Mouse (Mus musculus) natural killer cell, adult 2 months (primary cell): ENCODE results near the gene Hpdl.
"Not testable (repeated sequence)": the region's sequence is repeated elsewhere in the genome, so short reads cannot be mapped to it uniquely, and the experiment has no call there.

Experiments used
- DNase-seq, 2 experiments: peaks; one replicate each; pipeline ENCODE4 v3.0.0; 2022; ENCODE audit warnings: low spot score in 2 of 2

The Hpdl gene

GRCm38 (mm10) chr4:116821694-116822016 lies at the start of gene Hpdl:
Gene Hpdl, minus strand, starts transcription at chr4:116821707.
- no peak for DNase-seq

- no peak for DNase-seq
Measured at GRCm38 (mm10) chr4:116869898-116870297, 48.4 kb upstream of the Hpdl start.

GRCm38 (mm10) chr4:116862023-116862422 lies 40.5 kb upstream of the Hpdl start:
- DNase-seq: no peak

- no peak for DNase-seq
Measured at GRCm38 (mm10) chr4:116859711-116860110, 38.2 kb upstream of the Hpdl start.

GRCm38 (mm10) chr4:116857203-116857602 lies 35.7 kb upstream of the Hpdl start:
- no peak for DNase-seq

GRCm38 (mm10) chr4:116854286-116854685 lies 32.8 kb upstream of the Hpdl start:
- no peak for DNase-seq

GRCm38 (mm10) chr4:116849901-116850300 lies 28.4 kb upstream of the Hpdl start:
- no peak for DNase-seq

GRCm38 (mm10) chr4:116844324-116844723 lies 22.8 kb upstream of the Hpdl start:
- DNase-seq: no peak

- DNase-seq: no peak
Measured at GRCm38 (mm10) chr4:116840841-116841240, 19.3 kb upstream of the Hpdl start.

- not testable (repeated sequence) for DNase-seq
Measured at GRCm38 (mm10) chr4:116840096-116840495, 18.6 kb upstream of the Hpdl start.

GRCm38 (mm10) chr4:116838999-116839398 lies 17.5 kb upstream of the Hpdl start:
- DNase-seq: no peak

GRCm38 (mm10) chr4:116830070-116830368 lies 8.5 kb upstream of the Hpdl start:
- DNase-seq: no peak

- DNase-seq: no peak
Measured at GRCm38 (mm10) chr4:116829364-116830069, 8.0 kb upstream of the Hpdl start.

- DNase-seq: peak; percentile 24 to 43
Measured at GRCm38 (mm10) chr4:116827819-116828218, 6.3 kb upstream of the Hpdl start.

GRCm38 (mm10) chr4:116824541-116825004 lies 3.1 kb upstream of the Hpdl start:
- peak; percentile 54 to 58 for DNase-seq

GRCm38 (mm10) chr4:116820902-116821693 lies 409 bp downstream of the Hpdl start:
- peak; percentile 21 to 26 for DNase-seq

- no peak for DNase-seq
Measured at GRCm38 (mm10) chr4:116819968-116820901, 1.3 kb downstream of the Hpdl start.

GRCm38 (mm10) chr4:116817486-116817885 lies 4.0 kb downstream of the Hpdl start:
- no peak for DNase-seq

GRCm38 (mm10) chr4:116815276-116815675 lies 6.2 kb downstream of the Hpdl start:
- DNase-seq: no peak

GRCm38 (mm10) chr4:116811012-116811411 lies 10.5 kb downstream of the Hpdl start:
- no peak for DNase-seq

GRCm38 (mm10) chr4:116807197-116808129 lies 14.0 kb downstream of the Hpdl start, which contains the start of the genes Toe1 and Mutyh:
Gene Toe1, minus strand, starts transcription at chr4:116807640.
Gene Mutyh, plus strand, starts transcription at chr4:116807723.
- peak; percentile 90 to 91 for DNase-seq
